Mouse (Mus musculus): ENCODE data around the gene Tjp2.

Tjp2 gene

DNA sequence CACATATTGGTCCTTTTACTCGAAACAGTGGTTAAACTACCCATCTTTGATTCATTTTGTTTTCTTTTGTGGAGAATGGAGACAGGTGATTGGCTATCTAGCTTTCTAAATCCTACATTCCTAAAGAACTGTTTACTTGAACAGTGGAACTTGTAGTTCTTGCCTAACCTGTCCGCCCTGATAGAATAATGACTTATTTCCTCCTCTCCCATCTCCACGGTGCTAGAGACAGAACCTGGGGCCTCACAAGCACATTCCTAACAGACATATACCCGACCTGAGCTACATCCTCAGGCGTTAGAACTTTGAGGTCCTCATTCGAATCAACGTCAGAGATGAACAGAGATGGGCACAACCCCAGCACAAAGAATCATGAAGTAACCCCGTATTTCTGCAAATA lies 44.4 kb downstream of the Tjp2 start:
- DNase-seq (ENCODE audit: inconsistent ontology term) = no peak

DNA sequence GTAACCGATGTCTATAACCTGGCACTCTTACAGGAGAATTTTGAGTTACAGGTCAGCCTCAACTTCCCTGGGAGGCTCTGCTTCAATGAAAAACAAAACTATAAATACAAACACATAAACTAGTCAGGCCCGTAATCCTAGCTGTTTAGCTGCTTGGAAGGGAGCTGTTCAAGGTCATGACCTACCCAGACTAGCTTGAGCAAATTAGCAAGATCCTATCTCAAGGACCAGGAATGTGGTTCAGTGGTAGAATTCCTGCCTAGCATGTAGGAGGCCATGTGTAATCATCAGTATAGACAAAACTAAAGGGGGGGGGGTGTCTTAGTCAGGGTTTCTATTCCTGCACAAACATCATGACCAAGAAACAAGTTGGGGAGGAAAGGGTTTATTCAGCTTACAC lies 46.7 kb downstream of the Tjp2 start:
- DNase-seq (ENCODE audit: inconsistent ontology term) = no peak

GRCm38 (mm10) chr19:24176692-24177091 lies 48.1 kb downstream of the Tjp2 start:
- DNase-seq (ENCODE audit: inconsistent ontology term) = no peak

DNA sequence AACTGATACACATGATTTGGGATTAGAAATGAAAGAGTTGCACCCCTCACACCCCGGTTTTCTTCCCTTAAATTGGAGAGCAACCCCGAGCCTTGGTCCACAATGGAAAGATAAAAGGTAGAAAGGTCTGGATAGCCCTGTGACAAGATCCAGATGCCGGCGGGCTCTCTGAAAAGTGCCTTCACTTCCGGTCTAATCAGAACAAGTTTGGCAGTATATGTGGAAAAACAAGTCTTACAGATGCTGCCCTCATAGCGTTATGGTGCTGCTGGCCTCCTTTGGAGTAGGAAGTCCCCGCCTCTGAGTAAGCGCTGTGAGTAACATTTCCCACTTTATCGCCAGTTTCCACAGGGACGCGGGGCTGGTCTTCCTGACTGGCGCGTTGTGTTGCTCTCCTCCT lies 49.9 kb downstream of the Tjp2 start:
- DNase-seq (ENCODE audit: inconsistent ontology term) = peak; percentile 67

DNA sequence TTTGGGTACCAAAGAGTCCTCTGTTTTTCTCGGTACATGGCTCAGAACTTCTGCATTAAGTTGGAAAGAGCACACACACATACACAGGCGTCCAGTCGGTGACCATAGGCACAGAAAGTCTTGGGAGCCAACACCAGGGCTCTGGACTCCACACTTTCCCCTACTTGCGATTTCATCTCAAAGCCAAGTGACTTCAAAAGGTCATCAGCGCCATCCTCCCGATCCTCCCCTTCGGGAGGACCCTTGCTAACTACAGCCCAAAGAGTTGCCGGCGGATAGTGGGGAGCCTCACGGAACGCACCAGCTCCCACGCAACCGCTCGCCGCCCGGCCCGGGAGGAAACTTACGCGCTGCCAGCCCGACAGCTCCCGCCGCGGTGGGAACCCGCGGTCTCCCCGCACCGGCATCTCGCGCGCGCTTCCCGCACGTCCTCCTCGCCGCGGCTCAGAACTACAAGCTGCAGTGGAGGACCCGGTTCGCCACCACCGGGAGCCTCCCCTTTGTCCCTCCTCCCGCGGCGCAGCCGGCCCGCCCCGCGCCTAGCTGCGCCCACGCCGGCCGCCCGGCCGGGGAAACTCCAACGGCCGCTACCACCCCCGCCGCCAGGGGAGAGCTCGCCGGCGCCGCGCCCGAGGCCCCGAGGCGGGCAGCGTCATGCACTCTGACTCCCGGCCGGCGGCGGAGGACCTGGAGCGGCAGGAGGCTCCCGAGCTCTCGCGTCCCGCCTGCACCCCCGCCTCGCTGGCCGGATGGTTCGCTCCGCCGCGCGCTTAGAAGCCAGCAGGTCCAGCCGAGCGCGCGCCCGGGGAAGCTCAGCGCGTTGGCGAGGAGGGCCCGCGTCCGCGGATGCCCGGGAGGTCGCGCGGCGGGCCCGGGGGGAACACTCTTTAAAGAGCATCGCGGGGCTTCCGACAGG lies 51.0 kb downstream of the Tjp2 start:
- peak; percentile 99 for DNase-seq (ENCODE audit: inconsistent ontology term)

GRCm38 (mm10) chr19:24173020-24173419 lies 51.8 kb downstream of the Tjp2 start:
- peak; percentile 55 for DNase-seq (ENCODE audit: inconsistent ontology term)

DNA sequence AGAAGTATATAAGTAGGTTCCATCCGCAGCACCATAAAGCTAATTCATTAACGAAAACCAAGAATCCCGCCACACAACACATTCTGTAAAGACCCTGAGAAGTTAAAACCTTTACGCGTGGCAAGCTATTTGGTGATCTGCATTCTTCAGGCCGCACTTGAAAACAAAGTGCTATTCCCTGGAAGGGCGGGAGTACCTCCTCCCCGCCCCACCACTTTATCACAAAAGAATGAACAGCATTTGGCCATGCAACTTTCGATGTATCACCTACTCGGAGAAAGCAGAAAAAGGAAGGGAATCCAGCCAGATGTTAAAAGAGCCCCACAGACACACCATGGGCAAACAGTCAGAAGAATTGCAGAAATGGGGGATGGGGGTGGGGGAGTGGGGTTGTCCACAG lies 56.3 kb downstream of the Tjp2 start:
- DNase-seq (ENCODE audit: inconsistent ontology term) = no peak

GRCm38 (mm10) chr19:24166516-24167091 lies 58.2 kb downstream of the Tjp2 start:
- peak; percentile 97 for DNase-seq (ENCODE audit: inconsistent ontology term)

GRCm38 (mm10) chr19:24163974-24164373 lies 60.9 kb downstream of the Tjp2 start:
- no peak for DNase-seq (ENCODE audit: inconsistent ontology term)

- DNase-seq (ENCODE audit: inconsistent ontology term) = peak; percentile 88
Observed at GRCm38 (mm10) chr19:24160460-24160859, 64.4 kb downstream of the Tjp2 start.

- no peak for DNase-seq (ENCODE audit: inconsistent ontology term)
Observed at GRCm38 (mm10) chr19:24159751-24160150, 65.1 kb downstream of the Tjp2 start.

DNA sequence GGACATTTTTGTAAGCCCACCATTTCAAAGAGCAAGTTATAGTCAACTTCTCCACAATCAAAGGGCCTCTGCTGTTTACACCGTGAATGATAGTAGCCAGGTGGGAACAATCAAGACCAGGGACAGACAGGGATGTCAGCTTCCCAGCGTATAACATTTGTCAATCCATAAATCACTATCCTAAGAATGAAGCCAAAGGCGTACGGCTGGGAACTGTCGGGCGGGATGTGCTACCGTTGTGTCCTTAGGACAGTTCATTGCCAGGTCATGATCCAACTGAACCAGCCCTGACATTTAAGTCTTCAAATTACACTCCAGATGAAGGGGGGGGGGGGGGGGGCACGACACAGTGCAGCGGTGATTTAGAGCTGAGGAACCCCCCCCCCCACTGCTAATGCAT lies 65.5 kb downstream of the Tjp2 start:
- DNase-seq (ENCODE audit: inconsistent ontology term) = no peak

- no peak for DNase-seq (ENCODE audit: inconsistent ontology term)
Observed at GRCm38 (mm10) chr19:24156067-24156455, 68.8 kb downstream of the Tjp2 start.

DNA sequence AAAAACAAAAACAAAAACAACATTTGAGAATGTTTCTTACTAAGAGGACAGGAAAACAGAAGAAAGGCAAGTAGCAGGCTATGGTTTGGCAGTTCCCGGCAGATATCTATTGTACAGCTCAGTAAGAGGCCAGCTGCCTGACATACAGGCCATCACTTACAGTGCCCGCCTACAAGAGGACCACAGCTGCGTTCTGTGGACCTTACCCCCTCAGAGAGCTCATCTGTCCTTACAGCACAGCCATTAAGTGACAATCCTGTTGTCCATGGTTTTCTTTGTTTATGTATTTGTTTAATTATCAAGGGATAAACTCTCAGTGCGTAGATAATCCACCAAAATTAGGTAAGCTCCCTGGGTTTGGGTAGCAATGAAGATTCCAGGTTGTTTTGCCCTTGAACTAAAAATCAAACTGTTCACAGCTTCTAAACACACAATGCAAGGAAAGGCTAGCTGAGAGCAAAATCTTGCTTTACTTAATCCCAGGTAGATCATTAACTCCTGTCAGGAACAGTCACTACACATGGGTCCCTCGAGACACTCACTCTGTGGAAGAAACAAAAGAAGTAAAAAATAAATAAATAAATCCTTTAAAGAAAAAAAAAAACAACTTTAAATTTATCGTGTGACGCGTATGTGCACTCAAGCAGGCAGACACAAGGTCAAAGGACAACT lies 69.3 kb downstream of the Tjp2 start:
- no peak for DNase-seq (ENCODE audit: inconsistent ontology term)

- DNase-seq (ENCODE audit: inconsistent ontology term) = no peak
Observed at GRCm38 (mm10) chr19:24153266-24154023, 71.4 kb downstream of the Tjp2 start.

- DNase-seq (ENCODE audit: inconsistent ontology term) = no peak
Observed at GRCm38 (mm10) chr19:24144009-24144408, 80.8 kb downstream of the Tjp2 start.

DNA sequence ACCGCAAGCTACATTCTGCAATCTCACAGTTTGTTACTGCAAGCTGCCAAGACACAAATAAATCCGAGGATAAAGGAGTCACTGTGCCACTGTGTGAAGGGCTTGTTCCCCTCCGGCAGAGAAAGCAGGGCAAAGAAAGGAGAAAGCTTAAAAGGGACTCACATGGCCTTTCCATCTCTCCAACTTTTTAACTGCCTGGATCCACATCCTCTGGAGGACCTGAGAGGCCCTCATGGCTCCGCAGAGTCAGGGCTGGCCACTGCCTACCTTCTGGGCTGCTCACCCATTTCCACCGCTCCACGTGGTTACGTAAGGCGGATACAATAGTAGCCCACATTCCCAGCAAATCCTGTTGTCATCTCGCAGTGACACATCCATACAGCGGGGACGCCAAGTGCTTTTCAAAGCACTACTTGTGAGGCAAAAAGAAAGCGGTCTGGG lies 82.2 kb downstream of the Tjp2 start:
- peak; percentile 84 for DNase-seq (ENCODE audit: inconsistent ontology term)

- peak; percentile 53 for DNase-seq (ENCODE audit: inconsistent ontology term)
Observed at GRCm38 (mm10) chr19:24140298-24140697, 84.5 kb downstream of the Tjp2 start.

- no peak for DNase-seq (ENCODE audit: inconsistent ontology term)
Observed at GRCm38 (mm10) chr19:24137392-24137791, 87.4 kb downstream of the Tjp2 start.

- DNase-seq (ENCODE audit: inconsistent ontology term) = no peak
Observed at GRCm38 (mm10) chr19:24134991-24135390, 89.8 kb downstream of the Tjp2 start.

DNA sequence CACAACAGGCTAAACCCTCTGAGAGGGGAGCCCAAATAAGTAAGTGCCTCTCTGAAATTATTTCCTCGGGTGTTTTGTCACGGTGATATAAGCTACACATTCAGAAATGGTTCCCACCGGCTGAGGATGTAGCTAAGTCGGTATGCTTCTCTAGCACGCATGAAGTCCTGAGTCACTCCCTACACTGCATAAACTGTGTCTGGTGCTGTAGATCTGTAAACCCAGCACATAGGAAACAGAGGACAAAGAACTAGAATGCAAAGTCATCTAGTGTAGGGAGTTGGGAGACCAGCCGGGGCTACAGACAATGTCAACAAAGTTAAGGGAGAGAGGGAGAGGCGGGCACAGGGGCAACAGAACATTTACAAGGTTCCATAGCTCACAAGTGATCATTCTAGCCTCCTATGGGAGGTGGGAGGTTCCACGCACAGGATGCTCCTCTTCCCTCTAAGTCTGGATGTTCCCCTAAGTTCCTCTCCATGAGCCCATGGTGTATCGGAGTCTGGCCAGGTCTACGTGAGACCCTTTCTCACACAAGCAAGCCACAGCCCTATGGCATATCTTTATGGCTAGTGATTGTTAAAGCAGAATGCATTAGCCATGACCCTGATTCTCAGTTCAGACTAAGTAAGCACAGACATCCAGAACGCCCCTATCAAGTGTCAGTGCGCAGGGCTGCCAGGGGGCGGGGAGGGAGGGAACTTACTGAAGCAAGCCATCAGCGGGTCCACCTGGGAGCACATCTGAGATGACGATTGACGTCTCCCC lies 90.5 kb downstream of the Tjp2 start:
- no peak for DNase-seq (ENCODE audit: inconsistent ontology term)

Data from Muller cell, postnatal 12 days (primary cell).